Mouse (Mus musculus): ENCODE data around the gene Zfp445.

The Zfp445 gene

GRCm38 (mm10) chr9:122829826-122830380, 35.9 kb downstream of the Zfp445 start:
- WGBS = 72% methylated on average over 4 of the region's 4 CpGs

GRCm38 (mm10) chr9:122826743-122827142, 39.1 kb downstream of the Zfp445 start:
- 94% methylated on average over 4 of the region's 4 CpGs for WGBS

GRCm38 (mm10) chr9:122823374-122824017, 42.3 kb downstream of the Zfp445 start:
- WGBS = 91% methylated on average over 5 of the region's 5 CpGs

GRCm38 (mm10) chr9:122815239-122815851, 50.5 kb downstream of the Zfp445 start:
- 93% methylated on average over 4 of the region's 4 CpGs for whole genome bisulfite sequencing

- WGBS = 99% methylated on average over 2 of the region's 2 CpGs
These were observed 51.0 kb downstream of the Zfp445 start for GRCm38 (mm10) chr9:122814775-122815174.

- 85% methylated on average over 5 of the region's 5 CpGs for WGBS
These were observed 53.4 kb downstream of the Zfp445 start for GRCm38 (mm10) chr9:122812386-122812785.

GRCm38 (mm10) chr9:122810212-122810611, 55.6 kb downstream of the Zfp445 start:
- WGBS = 93% methylated on average over 3 of the region's 3 CpGs

- 97% methylated on average over 2 of the region's 2 CpGs for WGBS
These were observed 58.6 kb downstream of the Zfp445 start for GRCm38 (mm10) chr9:122807186-122807585.

GRCm38 (mm10) chr9:122805845-122806341, 59.9 kb downstream of the Zfp445 start:
- 9% methylated on average over 10 of the region's 10 CpGs for WGBS

GRCm38 (mm10) chr9:122805053-122805844, 60.6 kb downstream of the Zfp445 start, which contains the start of gene Tcaim:
Tcaim (plus strand) TSS chr9:122805539.
- 5% methylated on average over 42 of the region's 42 CpGs for WGBS
